Mouse (Mus musculus) spleen, adult 12 weeks (tissue): ENCODE data around the gene Gm21885.

Source experiments
- DNase-seq: peaks from one replicate; pipeline ENCODE4 v3.0.0; 2022; ENCODE audit warnings: low spot score

Gene Gm21885

GRCm38 (mm10) chr11:94269906-94270305, 11.8 kb upstream of the Gm21885 start:
- DNase-seq, result no peak

GRCm38 (mm10) chr11:94271015-94271414, 10.7 kb upstream of the Gm21885 start:
- DNase-seq, result no peak

- DNase-seq, result no peak
Measured at GRCm38 (mm10) chr11:94272960-94273927, 8.4 kb upstream of the Gm21885 start.

- DNase-seq, result no peak
Measured at GRCm38 (mm10) chr11:94274206-94274867, 7.3 kb upstream of the Gm21885 start.

- DNase-seq, result no peak
Measured at GRCm38 (mm10) chr11:94275226-94275625, 6.4 kb upstream of the Gm21885 start.

- no peak for DNase-seq
Measured at GRCm38 (mm10) chr11:94275686-94276085, 6.0 kb upstream of the Gm21885 start.

GRCm38 (mm10) chr11:94276869-94277337, 4.8 kb upstream of the Gm21885 start:
- DNase-seq, result peak; percentile 75

- DNase-seq, result no peak
Measured at GRCm38 (mm10) chr11:94282291-94282690, 618 bp downstream of the Gm21885 start.

GRCm38 (mm10) chr11:94283536-94284099, 1.9 kb downstream of the Gm21885 start:
- no peak for DNase-seq

- no peak for DNase-seq
Measured at GRCm38 (mm10) chr11:94285886-94286574, 4.4 kb downstream of the Gm21885 start.

GRCm38 (mm10) chr11:94287105-94287504, 5.4 kb downstream of the Gm21885 start:
- DNase-seq, result no peak

- peak; percentile 41 for DNase-seq
Measured at GRCm38 (mm10) chr11:94290062-94290740, 8.5 kb downstream of the Gm21885 start.

GRCm38 (mm10) chr11:94294996-94295845, 13.5 kb downstream of the Gm21885 start:
- DNase-seq, result no peak

GRCm38 (mm10) chr11:94312733-94313132, 31.1 kb downstream of the Gm21885 start:
- no peak for DNase-seq

GRCm38 (mm10) chr11:94314098-94314652, 32.5 kb downstream of the Gm21885 start:
- no peak for DNase-seq

- no peak for DNase-seq
Measured at GRCm38 (mm10) chr11:94315308-94315707, 33.6 kb downstream of the Gm21885 start.

- DNase-seq, result no peak
Measured at GRCm38 (mm10) chr11:94316528-94316927, 34.9 kb downstream of the Gm21885 start.

- DNase-seq, result no peak
Measured at GRCm38 (mm10) chr11:94317014-94317413, 35.3 kb downstream of the Gm21885 start.

GRCm38 (mm10) chr11:94317515-94317914, 35.8 kb downstream of the Gm21885 start:
- no peak for DNase-seq

GRCm38 (mm10) chr11:94318056-94318455, 36.4 kb downstream of the Gm21885 start:
- DNase-seq, result no peak
